Mouse (Mus musculus) bone marrow macrophage, adult 2 months (primary cell): Measurements from ENCODE around the gene Mtln.

ENCODE experiments used
- CTCF ChIP-seq: IDR thresholded peaks from 2 replicates; pipeline ENCODE4 v1.5.1; 2012; ENCODE audit warnings: low read depth, mild to moderate bottlenecking, low read length, moderate library complexity
- POLR2A ChIP-seq: IDR thresholded peaks from 2 replicates; pipeline ENCODE4 v1.6.1; 2012; ENCODE audit warnings: mild to moderate bottlenecking, low read depth, low read length, borderline replicate concordance

DNA sequence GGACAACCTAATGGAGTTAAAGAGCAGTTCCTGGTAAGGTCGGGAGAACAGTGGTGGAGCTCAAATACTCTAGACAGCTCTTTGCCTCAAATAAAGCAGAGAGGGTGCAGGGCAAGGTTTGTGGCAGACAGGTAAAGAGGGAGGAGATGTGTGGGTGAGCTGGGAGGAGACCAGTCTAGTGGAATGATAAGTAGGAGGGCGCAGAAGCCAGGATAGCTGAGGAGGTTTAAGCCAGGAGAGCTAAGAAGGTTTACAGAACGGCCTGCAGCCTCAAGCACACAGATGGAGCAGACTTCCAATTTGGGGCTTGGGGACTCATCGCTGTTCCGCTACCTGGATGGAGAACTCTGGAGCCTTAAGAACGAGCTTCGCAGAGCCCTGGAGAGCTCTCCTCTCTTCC lies 46.3 kb upstream of the Mtln start, which contains the start of gene Acoxl:
- no peak for TF ChIP-seq CTCF
- no peak for TF ChIP-seq POLR2A
